In genomic region chr4:101066401-101066800, GRCm38 (mm10) we compare ENCODE assay signal across 24 mouse cellular contexts. TPM values are rescaled to one million over a fixed set of nuclear protein-coding genes. Genes with fewer than 3 reads are reported as not detected.
DNase-seq lines count a peak whose midpoint lies in the region; ATAC-seq and TF ChIP-seq lines count a peak whose summit lies in the region.
"Had no signal": no experiment of that assay in that cellular context is flagged by ENCODE, and none has a peak within 500 bp of the region (broad histone marks: within the 10 kb centered on the region; RNA-seq: fewer than 3 reads in every experiment).

No protein-coding gene starts in this region.

- H3K4me1 ChIP-seq in embryonic facial prominence, embryonic 14.5 days (ENCODE audit: control insufficient read depth, insufficient read depth, low read length), result peaks cover 9% of the 10 kb centered on the region; the same call in 1 of the 2 replicates
- H3K4me1 ChIP-seq in embryonic facial prominence, embryonic 10.5 days, result peaks cover 10% of the 10 kb centered on the region; the same call in 1 of the 2 replicates
- H3K4me1 ChIP-seq in lung, embryonic 14.5 days (ENCODE audit: insufficient read depth), result 0 out of 2 replicates have a peak, but pooled peaks cover 4% of the 10 kb centered on the region
- 0 out of 2 replicates have a peak, but pooled peaks cover 5% of the 10 kb centered on the region for H3K4me1 ChIP-seq in midbrain, embryonic 14.5 days (ENCODE audit: control insufficient read depth, insufficient read depth, low read length)
- H3K4me1 ChIP-seq in midbrain, embryonic 13.5 days (replicated peaks), result peaks cover 12% of the 10 kb centered on the region

- TF ChIP-seq CTCF in lung, embryonic 14.5 days (IDR thresholded peaks at IDR 0.05; ENCODE audit: low read depth), result no peak

- no peak overlapping the region for H3K4me3 ChIP-seq in embryonic facial prominence, embryonic 14.5 days (ENCODE audit: low read depth, low read length)
- no peak overlapping the region for H3K4me3 ChIP-seq in embryonic facial prominence, embryonic 10.5 days
- H3K4me3 ChIP-seq in lung, embryonic 14.5 days (ENCODE audit: low read depth, low read length), result no peak overlapping the region
- H3K4me3 ChIP-seq in midbrain, embryonic 14.5 days (replicated peaks; ENCODE audit: low read depth, low read length), result no peak overlapping the region
- no peak overlapping the region for H3K4me3 ChIP-seq in midbrain, embryonic 13.5 days (replicated peaks)
- H3K4me3 ChIP-seq: embryonic facial prominence, embryonic 12.5 days; forebrain, embryonic 12.5 days; heart, embryonic 13.5 days; hindbrain, embryonic 13.5 days had no signal

- H3K9ac ChIP-seq in embryonic facial prominence, embryonic 14.5 days (ENCODE audit: low read depth, low read length), result no peak overlapping the region
- H3K9ac ChIP-seq in lung, embryonic 14.5 days, result no peak overlapping the region
- H3K9ac ChIP-seq in midbrain, embryonic 14.5 days (replicated peaks; ENCODE audit: low read length), result no peak overlapping the region
- H3K9ac ChIP-seq in midbrain, embryonic 13.5 days (replicated peaks), result no peak overlapping the region
- H3K9ac ChIP-seq: embryonic facial prominence, embryonic 12.5 days; forebrain, embryonic 12.5 days; heart, embryonic 13.5 days; hindbrain, embryonic 13.5 days had no signal

- H3K36me3 ChIP-seq in embryonic facial prominence, embryonic 14.5 days (ENCODE audit: control insufficient read depth, insufficient read depth, low read length), result no peaks in the 10 kb centered on the region
- no peaks in the 10 kb centered on the region for H3K36me3 ChIP-seq in embryonic facial prominence, embryonic 10.5 days (replicated peaks)
- H3K36me3 ChIP-seq in lung, embryonic 14.5 days (ENCODE audit: insufficient read depth), result no peaks in the 10 kb centered on the region
- no peaks in the 10 kb centered on the region for H3K36me3 ChIP-seq in midbrain, embryonic 14.5 days (ENCODE audit: control insufficient read depth, insufficient read depth, low read length)
- no peaks in the 10 kb centered on the region for H3K36me3 ChIP-seq in midbrain, embryonic 13.5 days
- H3K36me3 ChIP-seq: embryonic facial prominence, embryonic 12.5 days; forebrain, embryonic 12.5 days; G1E; heart, embryonic 13.5 days; hindbrain, embryonic 13.5 days had no signal

- H3K4me2 ChIP-seq in embryonic facial prominence, embryonic 14.5 days (ENCODE audit: low read depth, low read length), result no peak overlapping the region
- H3K4me2 ChIP-seq in lung, embryonic 14.5 days, result no peak overlapping the region
- H3K4me2 ChIP-seq in midbrain, embryonic 14.5 days (ENCODE audit: low read length), result no peak overlapping the region
- H3K4me2 ChIP-seq in midbrain, embryonic 13.5 days (replicated peaks), result no peak overlapping the region
- H3K4me2 ChIP-seq: embryonic facial prominence, embryonic 12.5 days; forebrain, embryonic 12.5 days; heart, embryonic 13.5 days; hindbrain, embryonic 13.5 days had no signal

- H3K27ac ChIP-seq in embryonic facial prominence, embryonic 14.5 days (replicated peaks; ENCODE audit: low read depth, low read length), result no peak overlapping the region
- no peak overlapping the region for H3K27ac ChIP-seq in embryonic facial prominence, embryonic 10.5 days (replicated peaks)
- no peak overlapping the region for H3K27ac ChIP-seq in lung, embryonic 14.5 days (ENCODE audit: low read depth)
- H3K27ac ChIP-seq in midbrain, embryonic 14.5 days (replicated peaks; ENCODE audit: low read depth, low read length), result no peak overlapping the region
- H3K27ac ChIP-seq in midbrain, embryonic 13.5 days, result no peak overlapping the region
- H3K27ac ChIP-seq: embryonic facial prominence, embryonic 12.5 days; forebrain, embryonic 12.5 days; heart, embryonic 13.5 days; hindbrain, embryonic 13.5 days had no signal

- no peaks in the 10 kb centered on the region for H3K27me3 ChIP-seq in embryonic facial prominence, embryonic 14.5 days (replicated peaks; ENCODE audit: control insufficient read depth, insufficient read depth, low read length)
- H3K27me3 ChIP-seq in embryonic facial prominence, embryonic 10.5 days (replicated peaks; ENCODE audit: low read depth, poor library complexity, severe bottlenecking), result peaks cover 12% of the 10 kb centered on the region
- H3K27me3 ChIP-seq in lung, embryonic 14.5 days (ENCODE audit: insufficient read depth, low read length), result no peaks in the 10 kb centered on the region
- H3K27me3 ChIP-seq in midbrain, embryonic 14.5 days (ENCODE audit: control insufficient read depth, insufficient read depth, low read length), result no peaks in the 10 kb centered on the region
- H3K27me3 ChIP-seq in midbrain, embryonic 13.5 days, result peaks cover 10% of the 10 kb centered on the region
- H3K27me3 ChIP-seq: embryonic facial prominence, embryonic 12.5 days had no signal

- peak; percentile 26 for DNase-seq in embryonic facial prominence, embryonic 14.5 days (ENCODE audit: low spot score)
- DNase-seq in embryonic facial prominence, embryonic 10.5 days (ENCODE audit: low spot score), result no peak
- DNase-seq in lung, embryonic 14.5 days, result peak; percentile 19
- DNase-seq in lung, postnatal 36 days, result no peak
- peak; percentile 40 for DNase-seq in midbrain, embryonic 14.5 days
- DNase-seq: adrenal gland, adult 8-10 months; adrenal gland, postnatal 36 days; B cell, adult 2 months; cerebellum, adult 11 months; cerebellum, adult 8-10 months; cerebellum, postnatal 14 days; embryo, embryonic 11 days; gastrocnemius, postnatal 36 days; heart, adult 11 months; heart, postnatal 36 days had no signal

- WGBS in embryonic facial prominence, embryonic 14.5 days, result 49% methylated on average over 5 of the region's 5 CpGs
- 68% methylated on average over 5 of the region's 5 CpGs for WGBS in embryonic facial prominence, embryonic 10.5 days
- WGBS in lung, embryonic 14.5 days, result 41% methylated on average over 5 of the region's 5 CpGs
- WGBS in midbrain, embryonic 14.5 days, result 73% methylated on average over 5 of the region's 5 CpGs
- WGBS in midbrain, embryonic 13.5 days, result 58% methylated on average over 5 of the region's 5 CpGs

- ATAC-seq in embryonic facial prominence, embryonic 14.5 days (ENCODE audit: low read depth), result no peak
- ATAC-seq in lung, embryonic 14.5 days (ENCODE audit: insufficient read depth), result no peak
- ATAC-seq in midbrain, embryonic 14.5 days (ENCODE audit: low FRiP score, low TSS enrichment), result no peak
- ATAC-seq in midbrain, embryonic 13.5 days, result no peak
- ATAC-seq in frontal cortex, adult (ENCODE audit: low TSS enrichment), result no peak
- ATAC-seq: CD4-positive, CD25-positive, alpha-beta regulatory T cell, adult 4 months had no signal

- no peaks in the 10 kb centered on the region for H3K9me3 ChIP-seq in embryonic facial prominence, embryonic 14.5 days (ENCODE audit: control insufficient read depth, low read length)
- H3K9me3 ChIP-seq in embryonic facial prominence, embryonic 10.5 days, result peaks cover 2% of the 10 kb centered on the region; the same call in 1 of the 2 replicates
- H3K9me3 ChIP-seq in lung, embryonic 14.5 days (ENCODE audit: low read depth, low read length), result no peaks in the 10 kb centered on the region
- no peaks in the 10 kb centered on the region for H3K9me3 ChIP-seq in midbrain, embryonic 14.5 days (ENCODE audit: control insufficient read depth, low read length)
- no peaks in the 10 kb centered on the region for H3K9me3 ChIP-seq in midbrain, embryonic 13.5 days
- H3K9me3 ChIP-seq: embryonic facial prominence, embryonic 12.5 days; forebrain, embryonic 12.5 days; hindbrain, embryonic 13.5 days had no signal

RNA-seq across cellular contexts. Expression of gene Raver2, which starts 2.4 kb away (rescaled TPM):
- 9.9 and 12.8 TPM in 2 replicates for polyA plus RNA-seq in embryonic facial prominence, embryonic 14.5 days (2014; fragmentation: Nextera tagmentation; extraction: Ambion mirVana)
- polyA plus RNA-seq in embryonic facial prominence, embryonic 10.5 days (2016; fragmentation: Nextera tagmentation; extraction: Ambion mirVana), result 10.5 and 12.0 TPM in 2 replicates
- 11.3 and 12.5 TPM in 2 replicates for polyA plus RNA-seq in lung, embryonic 14.5 days (2014; fragmentation: Nextera tagmentation; extraction: Ambion mirVana)
- polyA plus RNA-seq in midbrain, embryonic 14.5 days (2014; fragmentation: Nextera tagmentation; extraction: Ambion mirVana), result 4.8 and 5.8 TPM in 2 replicates
- polyA plus RNA-seq in midbrain, embryonic 13.5 days (2015; fragmentation: Nextera tagmentation; extraction: Ambion mirVana), result 5.7 and 5.8 TPM in 2 replicates
- polyA plus RNA-seq: G1E had no signal

RNA-seq across cellular contexts. Expression of gene Gm10577, which starts 45.9 kb away (rescaled TPM):
- polyA plus RNA-seq in embryonic facial prominence, embryonic 14.5 days (2014; fragmentation: Nextera tagmentation; extraction: Ambion mirVana), result not detected in 2 replicates
- polyA plus RNA-seq in embryonic facial prominence, embryonic 10.5 days (2016; fragmentation: Nextera tagmentation; extraction: Ambion mirVana), result not detected in 2 replicates
- not detected in 2 replicates for polyA plus RNA-seq in lung, embryonic 14.5 days (2014; fragmentation: Nextera tagmentation; extraction: Ambion mirVana)
- not detected in 2 replicates for polyA plus RNA-seq in midbrain, embryonic 14.5 days (2014; fragmentation: Nextera tagmentation; extraction: Ambion mirVana)
- not detected in 2 replicates for polyA plus RNA-seq in midbrain, embryonic 13.5 days (2015; fragmentation: Nextera tagmentation; extraction: Ambion mirVana)
- polyA plus RNA-seq: CD4-positive, CD25-positive, alpha-beta regulatory T cell, adult 4 months; embryonic facial prominence, embryonic 12.5 days; forebrain, embryonic 12.5 days; G1E; heart, embryonic 13.5 days; heart, postnatal 0 days; hindbrain, embryonic 13.5 days had no signal

Comparison
In these comparisons a context has a peak if more than half of its experiments do, and no peak if none do; other contexts are left out.
1. DNase-seq: peak in embryonic facial prominence, embryonic 14.5 days (single experiment), lung, embryonic 14.5 days (single experiment) and midbrain, embryonic 14.5 days (single experiment); none in embryonic facial prominence, embryonic 10.5 days (single experiment) and lung, postnatal 36 days (single experiment).